Mouse (Mus musculus): ENCODE measurements around the gene Igsf8.

Gene Igsf8

DNA sequence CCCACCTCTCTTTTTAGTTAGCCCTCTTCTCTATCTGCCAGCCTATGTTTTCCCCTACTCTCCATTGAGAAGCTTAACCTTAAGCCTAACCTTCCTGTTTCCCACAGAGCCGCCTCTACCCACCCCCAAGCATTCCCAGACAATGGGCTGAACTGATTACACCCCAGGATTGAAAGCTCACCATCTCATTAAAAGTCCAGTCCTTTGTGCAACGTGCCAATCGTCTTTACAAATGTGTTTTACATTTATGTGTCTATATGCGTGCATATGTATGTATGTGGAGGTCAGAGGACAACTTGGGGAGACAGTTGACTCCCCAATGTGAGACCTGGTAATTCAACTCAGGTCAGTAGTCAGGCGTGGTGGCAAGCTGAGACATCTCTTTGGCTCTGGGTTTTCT, 61.9 kb downstream of the Igsf8 start:
- no peak for DNase-seq (ENCODE audit: extremely low read depth, low read depth)

DNA sequence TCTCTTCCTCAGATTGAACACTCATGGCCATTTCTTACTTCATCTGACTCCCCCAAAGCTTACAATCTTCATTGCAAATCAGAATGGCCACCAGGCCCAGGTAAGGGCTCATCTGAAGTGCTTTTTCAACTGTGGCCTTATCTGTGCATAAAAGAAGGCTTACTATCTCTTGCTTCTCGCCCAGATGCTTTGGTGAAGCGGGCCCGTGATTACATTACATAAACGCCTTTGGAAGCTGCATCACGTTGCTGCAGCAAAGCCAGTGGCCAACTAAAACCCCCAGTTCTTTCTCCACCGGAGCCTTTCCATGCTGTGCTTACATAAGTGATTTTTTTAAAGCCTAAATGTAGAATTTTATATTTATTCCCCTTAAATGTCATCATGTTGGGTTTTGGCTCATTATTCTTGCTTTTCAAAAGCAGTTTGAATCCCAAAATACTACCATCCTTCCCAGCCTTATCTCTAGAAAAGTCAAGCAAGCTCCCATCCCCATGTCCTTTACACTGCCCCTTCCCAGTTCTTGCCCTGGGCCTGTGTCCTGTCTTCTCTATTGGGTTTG, 62.4 kb downstream of the Igsf8 start:
- DNase-seq (ENCODE audit: extremely low read depth, low read depth), result no peak

- peak; percentile 47 for DNase-seq (ENCODE audit: extremely low read depth, low read depth)
Measured at GRCm38 (mm10) chr1:172324725-172325124, 63.3 kb downstream of the Igsf8 start.

DNA sequence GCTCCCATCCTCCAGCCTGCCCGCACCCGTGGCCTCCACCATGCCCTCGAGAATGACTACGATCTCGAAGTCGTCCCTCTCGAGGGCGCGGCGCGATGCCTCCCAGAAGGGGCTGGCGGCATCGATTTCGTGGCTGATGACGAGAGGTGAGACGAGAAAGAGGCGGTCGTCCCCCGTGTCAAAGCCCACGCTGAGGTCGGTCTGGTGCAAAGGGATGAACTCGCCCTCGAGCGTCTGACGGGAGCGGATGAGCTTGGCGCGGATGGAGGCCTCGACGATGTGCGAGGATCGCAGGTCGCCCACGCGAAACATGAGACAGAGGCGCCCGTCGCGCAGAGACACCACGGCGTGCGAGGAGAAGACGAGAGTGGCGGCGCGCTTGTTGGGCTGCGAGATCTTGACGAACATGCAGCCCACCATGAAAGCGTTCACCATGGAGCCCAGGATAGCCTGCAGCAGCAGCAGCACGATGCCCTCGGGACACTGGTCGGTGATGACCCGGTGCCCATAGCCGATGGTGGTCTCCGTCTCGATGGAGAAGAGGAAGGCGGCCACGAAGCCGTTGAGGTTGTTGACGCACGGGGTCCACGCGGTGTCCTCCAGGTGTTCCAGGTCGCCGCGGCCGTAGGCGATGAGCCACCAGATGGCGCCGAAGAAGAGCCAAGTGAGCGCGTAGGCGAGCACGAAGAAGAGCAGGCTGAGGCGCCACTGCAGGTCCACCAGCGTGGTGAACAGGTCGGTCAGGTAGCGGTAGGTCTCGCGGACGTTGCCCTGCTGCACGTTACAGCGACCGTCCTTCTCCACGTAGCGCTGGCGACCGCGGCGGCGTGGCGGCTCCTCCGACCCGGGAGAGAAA, 64.5 kb downstream of the Igsf8 start:
- no peak for DNase-seq (ENCODE audit: extremely low read depth, low read depth)

DNA sequence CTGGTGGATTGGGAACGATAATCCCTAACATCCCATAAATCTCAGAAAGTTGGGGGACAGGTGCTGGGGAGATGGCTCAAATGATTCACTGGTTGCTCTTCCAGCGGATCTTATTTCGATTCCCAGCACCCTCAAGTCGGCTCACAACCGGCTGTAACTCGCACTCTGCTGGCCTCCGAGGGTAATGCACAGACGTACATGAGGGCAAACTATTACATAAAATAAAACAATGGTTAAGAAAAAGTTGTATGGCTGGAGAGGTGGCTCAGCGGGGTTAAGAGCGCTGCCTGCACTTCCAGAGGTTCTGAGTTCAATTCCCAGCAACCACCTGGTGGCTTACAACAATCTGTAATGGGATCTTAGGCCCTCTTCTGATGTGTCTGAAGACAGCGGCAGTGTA, 65.2 kb downstream of the Igsf8 start:
- no peak for DNase-seq (ENCODE audit: extremely low read depth, low read depth)

DNA sequence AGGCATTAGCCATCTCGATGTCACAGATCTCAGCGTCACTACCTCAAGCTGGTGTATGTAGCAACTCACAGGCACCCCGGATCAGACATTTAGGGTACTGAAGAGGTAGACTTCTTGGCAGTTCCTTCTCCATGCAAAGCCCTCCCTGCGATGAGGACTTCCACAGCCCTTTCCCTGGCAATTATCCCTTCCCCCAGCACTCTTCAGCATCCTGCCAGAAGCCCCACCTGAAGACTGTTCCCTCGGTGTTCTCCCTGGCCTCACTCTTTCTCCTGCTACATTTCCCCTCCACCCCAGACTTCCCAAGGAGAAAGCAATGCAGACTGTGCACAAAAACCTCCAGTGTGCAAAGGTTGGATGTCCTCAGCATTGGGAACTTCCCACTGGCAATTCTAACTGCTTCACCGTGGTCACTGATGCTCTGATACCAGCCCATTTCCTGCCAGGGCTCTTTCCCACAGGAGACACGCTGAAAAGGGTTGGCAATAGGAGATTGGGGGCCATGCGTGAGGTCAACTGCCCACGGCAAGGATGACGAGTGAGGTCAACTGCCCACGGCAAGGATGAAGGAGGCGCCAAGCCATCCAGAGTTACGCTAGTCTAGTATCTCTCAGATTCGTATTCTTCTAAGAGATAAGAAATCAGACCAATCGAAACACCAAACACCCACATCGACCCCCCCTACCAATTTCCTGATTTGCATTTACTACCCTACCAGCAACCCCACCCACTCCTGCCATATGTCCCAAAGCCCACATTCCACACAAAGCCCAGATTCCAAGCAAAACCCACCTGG, 66.0 kb downstream of the Igsf8 start:
- no peak for DNase-seq (ENCODE audit: extremely low read depth, low read depth)

GRCm38 (mm10) chr1:172328041-172328440, 66.6 kb downstream of the Igsf8 start:
- no peak for DNase-seq (ENCODE audit: extremely low read depth, low read depth)

DNA sequence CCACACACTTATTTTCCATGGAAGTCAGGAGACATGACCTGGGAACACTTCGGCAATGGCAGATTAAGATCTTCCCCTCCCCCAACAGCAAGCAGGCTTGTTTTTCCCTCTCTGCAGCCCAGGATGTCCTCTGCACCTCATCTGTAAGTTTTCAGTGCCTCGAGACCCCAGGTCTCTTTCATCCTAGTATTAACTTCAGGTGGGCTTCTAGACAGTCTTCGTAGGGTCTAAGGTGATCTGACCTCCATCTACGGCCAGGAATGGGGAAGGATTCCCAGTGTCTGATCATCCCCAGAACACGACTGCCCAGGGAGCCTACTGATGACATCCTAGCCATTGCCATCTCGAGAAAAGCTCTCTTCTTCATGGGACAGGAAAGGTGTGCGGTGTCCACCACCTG, 67.0 kb downstream of the Igsf8 start:
- no peak for DNase-seq (ENCODE audit: extremely low read depth, low read depth)

- no peak for DNase-seq (ENCODE audit: extremely low read depth, low read depth)
Measured at GRCm38 (mm10) chr1:172329131-172329530, 67.7 kb downstream of the Igsf8 start, which contains the start of gene Kcnj9. TSS of gene Kcnj9 (minus strand) at chr1:172329318.

- DNase-seq (ENCODE audit: extremely low read depth, low read depth), result no peak
Measured at GRCm38 (mm10) chr1:172329616-172330015, 68.2 kb downstream of the Igsf8 start.

DNA sequence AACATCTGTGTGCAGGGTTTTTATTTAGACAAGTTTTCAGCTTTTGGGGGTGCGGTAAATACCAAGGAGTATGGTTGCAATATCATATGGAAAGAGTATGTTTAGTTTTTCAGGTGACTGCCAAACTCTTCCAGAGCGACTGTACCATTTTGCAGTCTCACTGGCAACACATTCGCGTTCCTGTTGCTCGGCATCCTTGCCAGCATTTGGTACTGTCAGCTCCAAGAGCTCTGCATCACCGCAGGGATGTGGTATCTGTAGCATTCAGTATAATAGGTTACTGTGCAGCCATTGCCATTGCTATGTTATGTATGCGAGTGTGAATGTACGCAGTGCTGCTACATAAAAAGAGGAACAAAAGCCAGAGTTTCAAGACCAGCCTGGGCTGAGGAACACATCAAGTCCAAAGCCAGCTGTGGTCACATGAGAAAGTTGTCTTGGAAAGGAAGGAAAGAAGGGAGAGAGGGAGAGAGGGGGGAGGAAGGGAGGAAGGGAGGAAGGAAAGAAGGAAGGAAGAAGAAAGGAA, 70.0 kb downstream of the Igsf8 start:
- peak; percentile 17 for DNase-seq (ENCODE audit: extremely low read depth, low read depth)

- no peak for DNase-seq (ENCODE audit: extremely low read depth, low read depth)
Measured at GRCm38 (mm10) chr1:172332925-172333324, 71.5 kb downstream of the Igsf8 start.

DNA sequence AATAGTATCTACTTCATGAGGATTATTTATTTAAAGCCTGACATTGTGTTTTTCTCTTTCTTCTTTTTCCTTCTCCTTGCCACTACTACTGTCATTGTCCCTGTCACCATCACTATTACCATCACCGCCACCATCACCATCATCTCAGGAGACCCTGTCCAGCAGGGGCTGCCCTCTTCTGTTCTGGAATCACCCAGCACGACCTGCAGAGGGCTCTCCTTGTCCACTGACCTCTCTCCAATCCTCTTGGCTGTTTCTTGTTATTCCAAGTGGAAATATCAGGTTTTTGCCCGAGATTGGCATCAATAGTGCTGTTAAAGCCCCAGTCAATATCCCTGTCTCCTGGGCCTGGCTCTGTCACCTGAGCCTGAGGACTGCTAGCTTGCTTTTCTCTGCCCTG, 72.1 kb downstream of the Igsf8 start:
- no peak for DNase-seq (ENCODE audit: extremely low read depth, low read depth)

GRCm38 (mm10) chr1:172335804-172336203, 74.4 kb downstream of the Igsf8 start:
- DNase-seq (ENCODE audit: extremely low read depth, low read depth), result no peak

DNA sequence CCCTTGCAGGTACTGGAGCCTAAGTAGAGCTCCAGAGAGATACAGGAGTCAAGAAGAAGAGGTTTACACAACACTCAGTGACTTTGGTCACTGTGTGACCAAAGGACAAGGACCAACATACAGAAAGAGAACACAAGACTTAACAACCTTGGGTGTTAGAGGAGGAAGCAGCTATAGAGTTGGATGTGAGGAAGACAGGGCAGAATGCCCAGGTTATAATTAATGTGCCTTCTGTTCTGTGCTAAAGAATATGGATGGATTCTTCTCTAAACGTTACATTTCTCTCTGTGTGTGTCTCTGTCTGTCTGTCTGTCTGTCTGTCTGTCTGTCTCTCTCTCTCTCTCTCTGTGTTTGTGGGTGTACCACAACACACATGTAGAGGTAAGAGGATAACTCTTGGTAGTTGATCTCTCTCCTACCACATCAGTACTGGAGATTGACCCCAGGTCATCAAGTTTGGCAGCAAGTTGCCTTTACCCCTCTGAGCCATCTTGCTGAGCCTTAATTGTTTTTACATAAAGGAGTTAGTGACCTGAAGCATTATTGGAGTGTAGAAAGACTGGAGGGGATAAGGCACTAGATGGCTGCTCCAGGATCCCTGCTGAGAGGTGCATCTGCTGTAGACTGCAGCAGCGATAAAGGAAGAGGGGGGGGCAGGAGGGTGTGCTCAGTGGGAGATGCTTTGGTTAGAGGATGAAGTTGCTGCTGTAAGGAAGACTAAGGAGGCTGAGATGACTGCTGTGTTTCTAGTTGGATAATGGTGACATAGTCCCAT, 76.2 kb downstream of the Igsf8 start:
- DNase-seq (ENCODE audit: extremely low read depth, low read depth), result no peak

DNA sequence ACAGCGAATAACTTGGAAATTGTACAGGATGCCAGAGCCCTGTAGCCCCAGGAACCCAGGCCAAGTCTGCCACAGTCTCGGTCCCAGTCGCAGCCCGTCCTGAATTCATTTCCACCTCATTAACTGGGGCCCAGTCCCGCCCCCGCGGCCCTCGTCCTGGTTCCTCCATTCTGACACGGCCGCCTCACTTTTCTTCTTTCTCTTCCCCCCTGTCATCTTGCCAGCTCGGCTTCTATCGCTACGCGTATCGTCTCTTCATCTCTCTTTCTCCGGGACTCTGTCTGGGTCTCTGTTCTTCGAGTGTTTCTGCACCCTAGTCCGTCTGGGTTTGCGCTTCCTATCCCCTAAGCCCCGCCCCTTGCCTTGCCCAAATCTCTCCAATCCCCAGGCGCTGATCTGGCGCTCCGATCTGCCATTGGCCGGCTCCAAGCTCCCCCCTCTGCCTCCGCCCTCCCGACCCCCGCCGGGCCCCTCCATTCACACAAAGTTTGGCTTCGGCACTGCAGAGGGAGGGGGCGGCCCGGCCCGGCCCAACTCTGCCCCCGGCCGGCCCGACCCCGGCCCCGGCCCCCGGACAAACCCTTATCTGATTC, 79.4 kb downstream of the Igsf8 start, which contains the start of gene Kcnj10:
TSS of gene Kcnj10 (plus strand) at position 482 of the 593 bp plus-strand sequence.
- peak; percentile 70 for DNase-seq (ENCODE audit: extremely low read depth, low read depth)

DNA sequence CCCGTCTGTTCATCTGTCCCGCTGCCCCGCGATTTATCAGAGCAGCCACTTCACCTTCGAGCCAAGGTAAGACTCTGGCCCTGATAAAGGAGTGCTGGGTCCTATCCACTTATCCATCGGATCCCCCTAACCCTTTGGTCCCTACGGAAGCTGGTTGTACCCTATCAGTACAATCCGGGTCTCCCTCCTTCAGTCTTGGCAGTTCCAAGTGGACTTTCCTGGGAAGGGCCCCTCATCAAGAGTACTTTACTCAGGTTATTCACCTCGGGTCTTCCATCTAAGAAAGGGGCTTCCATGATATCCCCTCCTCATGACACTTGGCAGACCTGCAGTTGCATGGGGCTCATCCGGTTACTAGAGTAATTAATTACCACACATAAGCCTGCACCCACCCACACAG, 79.9 kb downstream of the Igsf8 start:
- DNase-seq (ENCODE audit: extremely low read depth, low read depth), result no peak

- no peak for DNase-seq (ENCODE audit: extremely low read depth, low read depth)
Measured at GRCm38 (mm10) chr1:172342729-172343128, 81.3 kb downstream of the Igsf8 start.

- DNase-seq (ENCODE audit: extremely low read depth, low read depth), result no peak
Measured at GRCm38 (mm10) chr1:172343914-172344313, 82.5 kb downstream of the Igsf8 start.

DNA sequence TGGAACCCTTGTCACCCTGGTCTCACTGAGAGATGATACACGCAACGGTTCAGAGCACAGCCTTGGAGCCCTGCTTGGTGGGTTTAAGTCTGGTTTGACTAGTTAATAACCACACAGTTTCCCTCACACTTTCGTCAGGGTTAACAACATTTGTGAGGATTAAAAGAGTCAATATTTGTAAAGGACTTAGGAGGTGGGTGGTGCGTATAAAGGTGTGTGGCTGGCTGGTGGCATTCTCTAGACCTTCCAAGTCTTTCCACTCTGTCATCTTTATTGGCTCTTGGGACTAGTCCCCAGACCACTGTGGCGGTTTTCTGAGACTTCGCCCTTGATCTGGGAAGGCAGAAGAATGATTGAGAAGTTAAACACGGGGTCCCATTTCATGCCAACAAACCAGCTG, 83.4 kb downstream of the Igsf8 start:
- DNase-seq (ENCODE audit: extremely low read depth, low read depth), result no peak

- no peak for DNase-seq (ENCODE audit: extremely low read depth, low read depth)
Measured at GRCm38 (mm10) chr1:172346707-172347106, 85.3 kb downstream of the Igsf8 start.
